Mouse (Mus musculus) heart, embryonic 10.5 days (tissue): ENCODE data around the gene Ethe1. TPM values are rescaled to one million over a fixed set of nuclear protein-coding genes. Genes with fewer than 3 reads are reported as not detected.

Experiments used
- DNase-seq: peaks from one replicate; pipeline ENCODE4 v3.0.0-alpha.2; 2017; ENCODE audit warnings: low spot score
- H3K27ac ChIP-seq: fragments of 300-500 bp; sonication (generic); 2 replicates; pipeline ENCODE4 v1.5.1; 2016; ENCODE audit warnings: mild to moderate bottlenecking
- H3K27me3 ChIP-seq: fragments of 300-500 bp; sonication (generic); 2 replicates; pipeline ENCODE4 v1.6.1; 2016; ENCODE audit warnings: mild to moderate bottlenecking; ENCODE audit not compliant: poor library complexity, insufficient read depth, severe bottlenecking
- H3K36me3 ChIP-seq: fragments of 300-500 bp; sonication (generic); 2 replicates; pipeline ENCODE4 v1.6.1; 2016; ENCODE audit warnings: mild to moderate bottlenecking, moderate library complexity
- H3K4me1 ChIP-seq: fragments of 300-500 bp; sonication (generic); 2 replicates; pipeline ENCODE4 v1.6.1; 2016; ENCODE audit warnings: mild to moderate bottlenecking
- H3K4me3 ChIP-seq: fragments of 300-500 bp; sonication (generic); 2 replicates; pipeline ENCODE4 v1.5.1; 2016; ENCODE audit warnings: mild to moderate bottlenecking, moderate library complexity
- H3K9me3 ChIP-seq: fragments of 300-500 bp; sonication (generic); 2 replicates; pipeline ENCODE4 v1.6.1; 2016; ENCODE audit warnings: mild to moderate bottlenecking, moderate library complexity
- WGBS: fragments of 180-500 bp; shearing (Covaris S2); methylation state at CpG from one replicate; pipeline ENCODE4 v1.1.7; 2016; 5-methylcytosine and 5-hydroxymethylcytosine counted together
- polyA plus RNA-seq: library from polyadenylated mRNA; unstranded; fragments of >200 nt; fragmentation: Nextera tagmentation; extraction: Ambion mirVana; gene quantifications from 2 replicates; pipeline ENCODE4 v1.2.1, GENCODE M21; 2016

Gene Ethe1
- polyA plus RNA-seq, 1 experiment from 2014 or later = 20.0 TPM

GRCm38 (mm10) chr7:24563191-24563836 lies 24.0 kb upstream of the Ethe1 start:
- no peak overlapping the region for H3K27ac ChIP-seq
- no peak overlapping the region for H3K4me3 ChIP-seq
- peaks cover 84% of the 10 kb centered on the region for H3K36me3 ChIP-seq
- H3K27me3 ChIP-seq = no peaks in the 10 kb centered on the region
- H3K9me3 ChIP-seq = no peaks in the 10 kb centered on the region
- no peak for DNase-seq
- no peaks in the 10 kb centered on the region for H3K4me1 ChIP-seq
- 90% methylated on average over 8 of the region's 8 CpGs for WGBS

DNA sequence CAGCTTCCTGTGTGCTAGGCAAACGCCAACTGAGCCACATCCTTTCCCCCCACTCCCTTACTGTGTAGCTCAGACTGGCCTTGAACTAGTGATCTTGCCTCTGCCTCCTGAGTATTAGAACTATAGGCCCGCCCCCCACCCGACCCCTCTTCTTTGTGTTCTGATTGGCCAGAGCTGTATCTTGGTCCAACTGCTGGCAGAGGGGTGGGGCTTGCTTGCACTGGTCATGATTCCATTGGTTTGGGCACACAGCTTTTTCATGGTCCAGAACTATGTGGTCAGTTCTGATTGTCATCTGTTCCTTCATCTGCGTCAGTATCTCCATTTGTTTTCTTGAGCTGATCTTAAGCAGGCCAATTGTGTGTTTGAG lies 23.5 kb upstream of the Ethe1 start:
- Histone ChIP-seq H3K36me3 (peaks cover 85% of the 10 kb centered on the region), H3K27ac (no peak overlapping the region), H3K27me3 (no peaks in the 10 kb centered on the region), H3K4me3 (no peak overlapping the region), H3K9me3 (no peaks in the 10 kb centered on the region), H3K4me1 (no peaks in the 10 kb centered on the region)
- no peak for DNase-seq
- 85% methylated on average over 4 of the region's 4 CpGs for WGBS

- H3K36me3 ChIP-seq = peaks cover 78% of the 10 kb centered on the region
These were observed 22.6 kb upstream of the Ethe1 start for GRCm38 (mm10) chr7:24564607-24565265.

DNA sequence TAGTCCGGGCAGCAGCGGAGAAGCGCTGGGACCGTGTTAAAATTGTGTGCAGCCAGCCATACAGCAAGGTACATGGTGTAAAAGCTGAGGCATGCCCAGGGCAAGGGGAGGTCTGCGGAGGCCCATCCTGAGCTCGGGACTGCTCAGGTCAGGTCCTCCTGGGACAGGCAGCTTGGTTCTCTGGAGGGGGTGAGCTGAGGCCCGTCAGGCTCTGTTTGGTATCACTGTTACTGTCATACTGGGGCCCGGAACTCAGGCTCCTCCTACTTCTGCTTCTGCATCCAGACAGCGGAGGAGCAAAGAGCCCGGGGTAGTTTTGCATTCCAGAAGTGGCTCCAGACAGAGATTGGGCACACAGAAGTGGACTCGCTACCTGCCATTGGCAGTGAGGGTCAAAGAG lies 21.7 kb upstream of the Ethe1 start:
- no peak overlapping the region for H3K4me3 ChIP-seq
- H3K27me3 ChIP-seq = no peaks in the 10 kb centered on the region
- no peaks in the 10 kb centered on the region for H3K9me3 ChIP-seq
- no peaks in the 10 kb centered on the region for H3K4me1 ChIP-seq
- no peak for DNase-seq
- H3K27ac ChIP-seq = no peak overlapping the region
- WGBS = 90% methylated on average over 11 of the region's 11 CpGs
- H3K36me3 ChIP-seq = peaks cover 78% of the 10 kb centered on the region

More at GRCm38 (mm10) chr7:24564607-24565265, 22.6 kb upstream of the Ethe1 start:
- 58% methylated on average over 6 of the region's 6 CpGs for WGBS
- no peak for DNase-seq
- no peaks in the 10 kb centered on the region for H3K4me1 ChIP-seq
- H3K27me3 ChIP-seq = no peaks in the 10 kb centered on the region
- H3K9me3 ChIP-seq = no peaks in the 10 kb centered on the region
- H3K27ac ChIP-seq = no peak overlapping the region
- H3K4me3 ChIP-seq = no peak overlapping the region

- no peak overlapping the region for H3K27ac ChIP-seq
- H3K27me3 ChIP-seq = no peaks in the 10 kb centered on the region
- no peaks in the 10 kb centered on the region for H3K4me1 ChIP-seq
- no peaks in the 10 kb centered on the region for H3K9me3 ChIP-seq
- WGBS = 88% methylated on average over 9 of the region's 9 CpGs
- no peak for DNase-seq
- peaks cover 78% of the 10 kb centered on the region for H3K36me3 ChIP-seq
- H3K4me3 ChIP-seq = no peak overlapping the region
These were observed 21.1 kb upstream of the Ethe1 start for GRCm38 (mm10) chr7:24566206-24566605.

DNA sequence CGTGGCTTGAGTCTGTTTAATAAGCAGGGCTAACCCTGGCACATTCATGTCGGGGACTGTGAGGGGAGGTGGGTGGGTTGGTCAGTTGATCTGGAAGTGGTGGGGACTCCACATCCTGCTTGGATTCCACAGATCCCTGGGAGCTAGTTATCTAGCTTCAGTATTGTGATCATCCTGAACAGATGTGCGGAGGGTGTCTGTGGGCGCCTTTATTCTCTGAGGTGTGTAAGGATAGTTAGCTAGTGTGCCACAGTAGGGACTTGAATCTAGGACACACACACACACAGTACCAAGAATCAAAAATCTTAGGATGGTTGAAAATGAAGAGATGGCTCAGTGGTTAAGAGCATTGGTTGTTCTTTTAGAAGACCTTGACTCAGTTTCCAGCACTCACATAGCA lies 18.8 kb upstream of the Ethe1 start:
- Histone ChIP-seq H3K27ac (no peak overlapping the region), H3K36me3 (peaks cover 82% of the 10 kb centered on the region), H3K27me3 (no peaks in the 10 kb centered on the region), H3K4me3 (no peak overlapping the region), H3K4me1 (0 out of 2 replicates have a peak, but pooled peaks cover 1% of the 10 kb centered on the region), H3K9me3 (no peaks in the 10 kb centered on the region)
- WGBS = 92% methylated on average over 4 of the region's 4 CpGs
- DNase-seq = no peak

GRCm38 (mm10) chr7:24571071-24571470 lies 16.3 kb upstream of the Ethe1 start:
- no peak overlapping the region for H3K27ac ChIP-seq
- H3K9me3 ChIP-seq = no peaks in the 10 kb centered on the region
- DNase-seq = no peak
- peaks cover 6% of the 10 kb centered on the region; the same call in 1 of the 2 replicates for H3K4me1 ChIP-seq
- H3K36me3 ChIP-seq = peaks cover 63% of the 10 kb centered on the region
- H3K27me3 ChIP-seq = no peaks in the 10 kb centered on the region
- H3K4me3 ChIP-seq = no peak overlapping the region
- 81% methylated on average over 4 of the region's 4 CpGs for WGBS

GRCm38 (mm10) chr7:24572455-24572854 lies 14.9 kb upstream of the Ethe1 start:
- peaks cover 49% of the 10 kb centered on the region for H3K36me3 ChIP-seq
- no peaks in the 10 kb centered on the region for H3K27me3 ChIP-seq
- WGBS = 56% methylated on average over 5 of the region's 5 CpGs
- DNase-seq = no peak
- no peak overlapping the region for H3K4me3 ChIP-seq
- H3K9me3 ChIP-seq = no peaks in the 10 kb centered on the region
- no peak overlapping the region for H3K27ac ChIP-seq
- H3K4me1 ChIP-seq = peaks cover 6% of the 10 kb centered on the region; the same call in 1 of the 2 replicates

- WGBS = 62% methylated on average over 12 of the region's 12 CpGs
- H3K27me3 ChIP-seq = no peaks in the 10 kb centered on the region
- H3K4me1 ChIP-seq = peaks cover 6% of the 10 kb centered on the region; the same call in 1 of the 2 replicates
- no peak overlapping the region for H3K27ac ChIP-seq
- no peaks in the 10 kb centered on the region for H3K9me3 ChIP-seq
- no peak overlapping the region for H3K4me3 ChIP-seq
- H3K36me3 ChIP-seq = peaks cover 37% of the 10 kb centered on the region
- no peak for DNase-seq
These were observed 13.0 kb upstream of the Ethe1 start for GRCm38 (mm10) chr7:24574224-24574796.

GRCm38 (mm10) chr7:24577811-24578210 lies 9.5 kb upstream of the Ethe1 start:
- Histone ChIP-seq H3K36me3 (peaks cover 6% of the 10 kb centered on the region), H3K4me1 (peaks cover 6% of the 10 kb centered on the region; the same call in 1 of the 2 replicates), H3K27ac (no peak overlapping the region), H3K27me3 (no peaks in the 10 kb centered on the region), H3K4me3 (no peak overlapping the region), H3K9me3 (no peaks in the 10 kb centered on the region)
- 89% methylated on average over 10 of the region's 10 CpGs for WGBS
- no peak for DNase-seq

GRCm38 (mm10) chr7:24584876-24585275 lies 2.5 kb upstream of the Ethe1 start:
- WGBS = 86% methylated on average over 6 of the region's 6 CpGs
- no peak for DNase-seq
- H3K4me3 ChIP-seq = no peak overlapping the region

DNA sequence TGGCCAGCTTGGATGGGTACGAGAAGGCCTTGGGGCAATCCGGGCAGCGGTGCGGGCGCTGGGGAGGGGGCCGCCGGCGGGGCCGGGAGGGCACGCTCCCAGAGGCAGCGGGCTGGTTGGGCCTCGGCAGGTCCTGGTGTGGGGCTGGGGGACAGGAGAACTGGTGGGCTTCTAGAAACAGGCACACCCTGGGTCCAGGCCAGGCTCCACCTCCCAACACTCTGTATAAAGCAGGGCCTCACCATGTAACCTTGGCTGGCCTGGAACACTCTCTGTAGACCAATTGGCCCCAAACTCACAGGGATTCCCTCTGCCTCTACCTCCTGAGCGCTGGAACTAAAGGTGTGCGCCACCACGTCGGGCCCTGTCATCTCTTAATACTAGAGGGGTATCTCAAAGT lies 1.3 kb upstream of the Ethe1 start:
- Histone ChIP-seq H3K27ac (no peak overlapping the region), H3K36me3 (no peaks in the 10 kb centered on the region), H3K27me3 (peaks cover 45% of the 10 kb centered on the region), H3K9me3 (no peaks in the 10 kb centered on the region), H3K4me3 (no peak overlapping the region), H3K4me1 (peaks cover 10% of the 10 kb centered on the region)
- WGBS = 26% methylated on average over 16 of the region's 16 CpGs
- DNase-seq = no peak

More at GRCm38 (mm10) chr7:24584876-24585275, 2.5 kb upstream of the Ethe1 start:
- Histone ChIP-seq H3K27ac (no peak overlapping the region), H3K4me1 (peaks cover 10% of the 10 kb centered on the region), H3K9me3 (no peaks in the 10 kb centered on the region), H3K36me3 (no peaks in the 10 kb centered on the region), H3K27me3 (peaks cover 45% of the 10 kb centered on the region)

- H3K9me3 ChIP-seq = no peaks in the 10 kb centered on the region
- 8% methylated on average over 8 of the region's 8 CpGs for WGBS
- no peak for DNase-seq
- no peaks in the 10 kb centered on the region for H3K36me3 ChIP-seq
- no peak overlapping the region for H3K27ac ChIP-seq
- peaks cover 49% of the 10 kb centered on the region for H3K27me3 ChIP-seq
- H3K4me3 ChIP-seq = peak overlapping the region; percentile 60
- peaks cover 10% of the 10 kb centered on the region for H3K4me1 ChIP-seq
These were observed 515 bp upstream of the Ethe1 start for GRCm38 (mm10) chr7:24586828-24587227.
